Mouse (Mus musculus) ES-E14 (cell line): Measurements from ENCODE around the gene Hexim2. TPM values are rescaled to one million over a fixed set of nuclear protein-coding genes. Genes with fewer than 3 reads are reported as not detected.

Experiments
- DNase-seq: peaks from one replicate; pipeline ENCODE4 v3.0.0-alpha.2; 2013; ENCODE audit warnings: low read depth, low spot score
- H3K27ac ChIP-seq: 2 replicates; pipeline ENCODE4 v1.5.1; 2012; ENCODE audit warnings: low read depth, mild to moderate bottlenecking, low read length, moderate library complexity, mixed read lengths; ENCODE audit not compliant: poor library complexity, insufficient read depth, severe bottlenecking
- H3K36me3 ChIP-seq: 2 replicates; pipeline ENCODE4 v1.6.1; 2012; ENCODE audit warnings: mild to moderate bottlenecking, low read length, moderate library complexity, mixed read lengths; ENCODE audit not compliant: control insufficient read depth, poor library complexity, insufficient read depth, severe bottlenecking
- H3K4me1 ChIP-seq, 2 experiments: fragments of 150-350 bp in 1 of 2; sonication (generic) in 1 of 2; 2 replicates each; pipeline ENCODE4 v1.6.1; 2012; ENCODE audit warnings: low read length in 2 of 2, mild to moderate bottlenecking in 1 of 2, mixed read lengths in 1 of 2; ENCODE audit not compliant: control insufficient read depth in 2 of 2, insufficient read depth in 2 of 2, poor library complexity in 1 of 2
- H3K4me3 ChIP-seq, 2 experiments: fragments of 150-350 bp in 1 of 2; sonication (generic) in 1 of 2; 2 replicates each; pipeline ENCODE4 v1.5.1; 2012; ENCODE audit warnings: low read length in 2 of 2, low read depth in 1 of 2, mild to moderate bottlenecking in 1 of 2, mixed read lengths in 1 of 2; ENCODE audit not compliant: insufficient read depth in 1 of 2, poor library complexity in 1 of 2, severe bottlenecking in 1 of 2
- H3K9ac ChIP-seq: 2 replicates; pipeline ENCODE4 v1.6.1; 2012; ENCODE audit warnings: low read depth, mild to moderate bottlenecking, low read length, mixed read lengths; ENCODE audit not compliant: poor library complexity, insufficient read depth, severe bottlenecking
- H3K9me3 ChIP-seq: fragments of 150-350 bp; sonication (generic); 2 replicates; pipeline ENCODE4 v1.6.1; 2012; ENCODE audit warnings: low read depth, mild to moderate bottlenecking, low read length; ENCODE audit not compliant: control insufficient read depth, insufficient read depth
- CHD2 ChIP-seq: IDR thresholded peaks from 2 replicates; pipeline ENCODE4 v1.6.1; 2014; ENCODE audit warnings: mild to moderate bottlenecking, low read depth, low read length, inconsistent platforms
- HCFC1 ChIP-seq: IDR thresholded peaks from 2 replicates; pipeline ENCODE4 v1.6.1; 2012; ENCODE audit warnings: low read length, inconsistent platforms, borderline replicate concordance; ENCODE audit not compliant: insufficient read depth
- MAFK ChIP-seq: IDR thresholded peaks from 2 replicates; pipeline ENCODE4 v1.6.1; 2014; ENCODE audit warnings: mild to moderate bottlenecking, low read depth, low read length, inconsistent platforms; ENCODE audit not compliant: insufficient read depth
- ZC3H11A ChIP-seq: IDR thresholded peaks from 2 replicates; pipeline ENCODE4 v1.6.1; 2012; ENCODE audit warnings: low read depth, mild to moderate bottlenecking, inconsistent platforms, low read length, borderline replicate concordance
- ZNF384 ChIP-seq: IDR thresholded peaks from 2 replicates; pipeline ENCODE4 v1.6.1; 2012; ENCODE audit warnings: low read depth, low read length, inconsistent platforms
- in situ Hi-C, 2 experiments: fragments of 600-800 bp; cut with MboI; formaldehyde crosslinking; loops; one replicate each; pipeline ENCODE4 v1.15.1; 2025; ENCODE audit warnings: low sequenced_read_pairs in 2 of 2, inconsistent platforms in 1 of 2; ENCODE audit not compliant: unreplicated experiment in 2 of 2
- total RNA-seq: library from RNA; depleted of rRNA; stranded (reverse); fragments of 300-350 nt; gene quantifications from 2 replicates; pipeline ENCODE4 v1.2.3, GENCODE M21; 2012

Hexim2 gene
- total RNA-seq, 1 experiment, result 9.7 TPM

GRCm38 (mm10) chr11:103139951-103140762 is 7.9 kb downstream of the Hexim2 start:
- TF ChIP-seq MAFK (no peak), ZC3H11A (no peak), ZNF384 (no peak)
- H3K4me3 ChIP-seq, result no peak overlapping the region
- no peaks in the 10 kb centered on the region for H3K9me3 ChIP-seq
- H3K27ac ChIP-seq, result no peak overlapping the region
- H3K36me3 ChIP-seq, result no peaks in the 10 kb centered on the region
- no peak for DNase-seq
- in situ Hi-C loops, result no loop called here
- no peak overlapping the region for H3K9ac ChIP-seq
- peaks cover 1 to 29% of the 10 kb centered on the region in 2 experiments; a peak in 2 of 4 replicates for H3K4me1 ChIP-seq

- H3K9me3 ChIP-seq, result no peaks in the 10 kb centered on the region
- peaks cover 1 to 31% of the 10 kb centered on the region in 2 experiments; a peak in 2 of 4 replicates for H3K4me1 ChIP-seq
- H3K4me3 ChIP-seq, result no peak overlapping the region
- TF ChIP-seq ZC3H11A, result no peak
- no peak for TF ChIP-seq CHD2
- no peak for TF ChIP-seq HCFC1
- no peak for TF ChIP-seq ZNF384
- TF ChIP-seq MAFK, result no peak
- no peak for DNase-seq
- no peak overlapping the region for H3K9ac ChIP-seq
- no peak overlapping the region for H3K27ac ChIP-seq
- in situ Hi-C loops, result no loop called here
- no peaks in the 10 kb centered on the region for H3K36me3 ChIP-seq
Measured at GRCm38 (mm10) chr11:103140763-103141100, 8.5 kb downstream of the Hexim2 start.

- no peak overlapping the region for H3K9ac ChIP-seq
- DNase-seq, result no peak
- no peak overlapping the region; the same call in 1 of the 2 replicates for H3K27ac ChIP-seq
- in situ Hi-C loops, result no loop called here
- H3K4me3 ChIP-seq, result no peak overlapping the region
- TF ChIP-seq ZNF384 (no peak), MAFK (no peak), CHD2 (no peak), HCFC1 (no peak), ZC3H11A (no peak)
- H3K9me3 ChIP-seq, result no peaks in the 10 kb centered on the region
- H3K4me1 ChIP-seq, result peaks cover 1 to 31% of the 10 kb centered on the region in 2 experiments; a peak in 2 of 4 replicates
- no peaks in the 10 kb centered on the region for H3K36me3 ChIP-seq
Measured at GRCm38 (mm10) chr11:103141101-103141943, 9.1 kb downstream of the Hexim2 start.

- Histone ChIP-seq H3K4me3 (no peak overlapping the region), H3K9ac (no peak overlapping the region)
Measured at GRCm38 (mm10) chr11:103141944-103142255, 9.7 kb downstream of the Hexim2 start.

More at GRCm38 (mm10) chr11:103141944-103142255, 9.7 kb downstream of the Hexim2 start:
- H3K36me3 ChIP-seq, result no peaks in the 10 kb centered on the region
- in situ Hi-C loops, result no loop called here
- peaks cover 1 to 31% of the 10 kb centered on the region in 2 experiments; a peak in 2 of 4 replicates for H3K4me1 ChIP-seq
- H3K9me3 ChIP-seq, result no peaks in the 10 kb centered on the region
- DNase-seq, result no peak
- TF ChIP-seq HCFC1, result no peak
- no peak for TF ChIP-seq MAFK
- no peak for TF ChIP-seq ZC3H11A
- TF ChIP-seq CHD2, result no peak
- no peak for TF ChIP-seq ZNF384
- H3K27ac ChIP-seq, result no peak overlapping the region; the same call in 1 of the 2 replicates
